Mouse (Mus musculus) central nervous system, embryonic 18 days (tissue): ENCODE measurements around the gene Srgap2. TPM values are rescaled to one million over a fixed set of nuclear protein-coding genes. Genes with fewer than 3 reads are reported as not detected.

ENCODE experiments used
- polyA plus RNA-seq: library from polyadenylated mRNA; depleted of rRNA; stranded (reverse); fragments of >200 nt; gene quantifications from 2 replicates; pipeline ENCODE4 v1.2.3, GENCODE M21; 2012; rRNA removed

The Srgap2 gene
- polyA plus RNA-seq: 50.9 and 60.0 TPM in 2 replicates

GRCm38 (mm10) chr1:131527281-131528080, at the start of gene Srgap2, which contains the start of gene Fam72a:
TSS of gene Srgap2 (minus strand) at chr1:131527352.
TSS of gene Fam72a (plus strand) at chr1:131527903.

GRCm38 (mm10) chr1:131279456-131279776, 247.7 kb downstream of the Srgap2 start, which contains the start of gene Ikbke:
TSS of gene Ikbke (minus strand) at chr1:131279606.

GRCm38 (mm10) chr1:131245089-131245856, 281.9 kb downstream of the Srgap2 start, which contains the start of gene Rassf5:
TSS of gene Rassf5 (minus strand) at chr1:131245258.

Other genes starting within 250 kb of the Srgap2 start
- 2.0 and 2.1 TPM in 2 replicates for gene Ikbke, start 247.7 kb downstream of the Srgap2 start, polyA plus RNA-seq
- 1.3 TPM in 2 replicates for gene Fam72a, start 551 bp upstream of the Srgap2 start, polyA plus RNA-seq
- gene Avpr1b, start 71.9 kb upstream of the Srgap2 start, polyA plus RNA-seq: 0.01 TPM in 1 of 2 replicates, not detected in the other
- not detected in 2 replicates for gene Ctse, start 111.0 kb upstream of the Srgap2 start, polyA plus RNA-seq
- gene Rab7b, start 161.3 kb upstream of the Srgap2 start, polyA plus RNA-seq: 0.85 and 0.87 TPM in 2 replicates
- gene Slc26a9, start 216.7 kb upstream of the Srgap2 start, polyA plus RNA-seq: 0.17 TPM in 2 replicates